Mouse (Mus musculus): ENCODE data around the gene Trip12. TPM values are rescaled to one million over a fixed set of nuclear protein-coding genes. Genes with fewer than 3 reads are reported as not detected.

Gene Trip12
- 100 to 1,000 TPM; 183 to 241 (median 215) TPM for total RNA-seq (2022)

- DNase-seq (ENCODE audit: low spot score in 2 of 2), result no peak
These were observed at the start of gene Trip12 for GRCm38 (mm10) chr1:84840018-84840664. TSS of gene Trip12 (minus strand) at chr1:84840516.

- DNase-seq (ENCODE audit: low spot score in 2 of 2), result no peak
These were observed 49.7 kb upstream of the Trip12 start for GRCm38 (mm10) chr1:84890005-84890393.

- DNase-seq (ENCODE audit: low spot score in 2 of 2), result no peak
These were observed 49.2 kb upstream of the Trip12 start for GRCm38 (mm10) chr1:84889330-84890004.

GRCm38 (mm10) chr1:84885921-84886320 is 45.6 kb upstream of the Trip12 start:
- DNase-seq (ENCODE audit: low spot score in 2 of 2), result no peak

GRCm38 (mm10) chr1:84885174-84885573 is 44.9 kb upstream of the Trip12 start:
- no peak for DNase-seq (ENCODE audit: low spot score in 2 of 2)

GRCm38 (mm10) chr1:84883889-84884288 is 43.6 kb upstream of the Trip12 start:
- no peak for DNase-seq (ENCODE audit: low spot score in 2 of 2)

GRCm38 (mm10) chr1:84882937-84883336 is 42.6 kb upstream of the Trip12 start:
- no peak for DNase-seq (ENCODE audit: low spot score in 2 of 2)

- DNase-seq (ENCODE audit: low spot score in 2 of 2), result no peak
These were observed 41.8 kb upstream of the Trip12 start for GRCm38 (mm10) chr1:84882066-84882532.

- peak; percentile 23 to 62 for DNase-seq (ENCODE audit: low spot score in 2 of 2)
These were observed 41.1 kb upstream of the Trip12 start for GRCm38 (mm10) chr1:84881248-84882065.

- DNase-seq (ENCODE audit: low spot score in 2 of 2), result no peak
These were observed 39.3 kb upstream of the Trip12 start for GRCm38 (mm10) chr1:84879571-84880120.

- DNase-seq (ENCODE audit: low spot score in 2 of 2), result no peak
These were observed 37.3 kb upstream of the Trip12 start for GRCm38 (mm10) chr1:84877590-84877989.

GRCm38 (mm10) chr1:84872939-84873338 is 32.6 kb upstream of the Trip12 start:
- no peak for DNase-seq (ENCODE audit: low spot score in 2 of 2)

GRCm38 (mm10) chr1:84872105-84872504 is 31.8 kb upstream of the Trip12 start:
- no peak for DNase-seq (ENCODE audit: low spot score in 2 of 2)

- DNase-seq (ENCODE audit: low spot score in 2 of 2), result no peak
These were observed 30.8 kb upstream of the Trip12 start for GRCm38 (mm10) chr1:84871131-84871530.

GRCm38 (mm10) chr1:84869498-84869897 is 29.2 kb upstream of the Trip12 start:
- no peak for DNase-seq (ENCODE audit: low spot score in 2 of 2)

- DNase-seq (ENCODE audit: low spot score in 2 of 2), result no peak
These were observed 28.5 kb upstream of the Trip12 start for GRCm38 (mm10) chr1:84868841-84869240.

GRCm38 (mm10) chr1:84868311-84868710 is 28.0 kb upstream of the Trip12 start:
- DNase-seq (ENCODE audit: low spot score in 2 of 2), result no peak

- DNase-seq (ENCODE audit: low spot score in 2 of 2), result no peak
These were observed 26.5 kb upstream of the Trip12 start for GRCm38 (mm10) chr1:84866706-84867230.

- DNase-seq (ENCODE audit: low spot score in 2 of 2), result no peak
These were observed 25.9 kb upstream of the Trip12 start for GRCm38 (mm10) chr1:84866231-84866630.

- no peak for DNase-seq (ENCODE audit: low spot score in 2 of 2)
These were observed 24.3 kb upstream of the Trip12 start for GRCm38 (mm10) chr1:84864645-84865044.

- DNase-seq (ENCODE audit: low spot score in 2 of 2), result no peak
These were observed 20.9 kb upstream of the Trip12 start for GRCm38 (mm10) chr1:84861255-84861630.

All from layer of hippocampus, adult 8-10 months (tissue).